Mouse (Mus musculus) heart, postnatal 0 days (tissue): ENCODE measurements around the gene Mecom.

Experiments used
- CTCF ChIP-seq: IDR thresholded peaks from 2 replicates; pipeline ENCODE4 v1.5.1; 2016; ENCODE audit warnings: antibody characterized with exemption, control low read depth, low read depth
- EP300 ChIP-seq: IDR thresholded peaks from 2 replicates; pipeline ENCODE4 v1.6.1; 2016; ENCODE audit warnings: antibody characterized with exemption, low read depth

GRCm38 (mm10) chr3:30349279-30349678, 198.5 kb downstream of the Mecom start:
- TF ChIP-seq EP300 (no peak), CTCF (no peak)
